Mouse (Mus musculus) cerebellum, adult 8-10 months (tissue): ENCODE results near the gene Gpr183.

Experiments
- DNase-seq: peaks from one replicate; pipeline ENCODE4 v3.0.0; 2022

The Gpr183 gene

GRCm38 (mm10) chr14:121928375-121929137 lies 36.4 kb downstream of the Gpr183 start:
- DNase-seq = peak; percentile 34

- DNase-seq = no peak
Measured at GRCm38 (mm10) chr14:121927451-121927850, 37.5 kb downstream of the Gpr183 start.

- DNase-seq = no peak
Measured at GRCm38 (mm10) chr14:121926901-121927300, 38.1 kb downstream of the Gpr183 start.

GRCm38 (mm10) chr14:121924876-121925275 lies 40.1 kb downstream of the Gpr183 start:
- DNase-seq = no peak

- no peak for DNase-seq
Measured at GRCm38 (mm10) chr14:121922731-121923130, 42.3 kb downstream of the Gpr183 start.

GRCm38 (mm10) chr14:121922016-121922415 lies 43.0 kb downstream of the Gpr183 start:
- DNase-seq = no peak

- no peak for DNase-seq
Measured at GRCm38 (mm10) chr14:121920511-121921124, 44.4 kb downstream of the Gpr183 start.

- peak; percentile 24 for DNase-seq
Measured at GRCm38 (mm10) chr14:121919752-121920151, 45.2 kb downstream of the Gpr183 start.

GRCm38 (mm10) chr14:121918266-121918665 lies 46.7 kb downstream of the Gpr183 start:
- DNase-seq = no peak

- DNase-seq = no peak
Measured at GRCm38 (mm10) chr14:121916311-121917094, 48.5 kb downstream of the Gpr183 start.

- DNase-seq = no peak
Measured at GRCm38 (mm10) chr14:121915621-121916020, 49.4 kb downstream of the Gpr183 start, which contains the start of gene Gpr18. Gene Gpr18 (minus strand): TSS chr14:121915781.

- no peak for DNase-seq
Measured at GRCm38 (mm10) chr14:121915143-121915542, 49.9 kb downstream of the Gpr183 start.

GRCm38 (mm10) chr14:121912501-121912900 lies 52.5 kb downstream of the Gpr183 start:
- DNase-seq = no peak

- DNase-seq = no peak
Measured at GRCm38 (mm10) chr14:121909868-121910267, 55.1 kb downstream of the Gpr183 start.

GRCm38 (mm10) chr14:121906992-121907681 lies 57.9 kb downstream of the Gpr183 start:
- DNase-seq = no peak

GRCm38 (mm10) chr14:121906341-121906991 lies 58.5 kb downstream of the Gpr183 start:
- DNase-seq = no peak

- no peak for DNase-seq
Measured at GRCm38 (mm10) chr14:121904754-121905153, 60.2 kb downstream of the Gpr183 start.

GRCm38 (mm10) chr14:121903381-121903876 lies 61.6 kb downstream of the Gpr183 start:
- no peak for DNase-seq
